Mouse (Mus musculus): ENCODE results near the gene Nup107. TPM values are rescaled to one million over a fixed set of nuclear protein-coding genes. Genes with fewer than 3 reads are reported as not detected.

Nup107 gene
- total and polyA plus RNA-seq, 3 experiments, result 47.7 to 97.0 (median 82.0) TPM

- no peak overlapping the region for H3K4me3 ChIP-seq (replicated peaks in 1 of 3; ENCODE audit: low read depth in 2 of 3, low read length in 2 of 3, poor library complexity in 1 of 3)
- H3K79me2 ChIP-seq (replicated peaks; ENCODE audit: control insufficient read depth, extremely low read depth, insufficient read depth, poor library complexity, severe bottlenecking), result no peaks in the 10 kb centered on the region
- no peaks in the 10 kb centered on the region for H3K9me3 ChIP-seq (replicated peaks; ENCODE audit: low read length)
- no peak overlapping the region for H3K9ac ChIP-seq (ENCODE audit: insufficient read depth, low read depth)
- H3K27me3 ChIP-seq (replicated peaks), result no peaks in the 10 kb centered on the region
- H3K36me3 ChIP-seq (replicated peaks in 1 of 2; ENCODE audit: control insufficient read depth in 1 of 2, insufficient read depth in 1 of 2, low read length in 1 of 2), result peaks cover 64 to 90% of the 10 kb centered on the region in 2 experiments
- H3K4me2 ChIP-seq (ENCODE audit: insufficient read depth, low read depth, poor library complexity, severe bottlenecking), result no peak overlapping the region
- no peak overlapping the region for H3K27ac ChIP-seq (ENCODE audit: insufficient read depth, low read depth)
- DNase-seq (ENCODE audit: extremely low read depth), result no peak
- dilution Hi-C loops (cut with MboI; ENCODE audit: extremely low pct_ligation_motif_present, extremely low pct_unique_long_range_greater_than_20kb, low sequenced_read_pairs), result no loop called here
- in situ Hi-C loops (cut with MboI; ENCODE audit: low pct_ligation_motif_present, low pct_unique_long_range_greater_than_20kb, low sequenced_read_pairs), result no loop called here
- H3K4me1 ChIP-seq (ENCODE audit: control insufficient read depth in 1 of 2, insufficient read depth in 2 of 2), result peaks cover 5 to 17% of the 10 kb centered on the region in 2 experiments; a peak in 1 of 4 replicates
- no peak for TF ChIP-seq NRF1 (IDR thresholded peaks at IDR 0.05; ENCODE audit: low read depth, low read length)
- no peak for TF ChIP-seq MXI1 (IDR thresholded peaks at IDR 0.05; ENCODE audit: low read depth, low read length)
- no peak for TF ChIP-seq TBP (conservative IDR thresholded peaks at IDR 0.05; ENCODE audit: low read depth, low read length)
- no peak for TF ChIP-seq MYC (IDR thresholded peaks at IDR 0.05; ENCODE audit: low read depth, low read length)
- no peak for TF ChIP-seq TCF12 (IDR thresholded peaks at IDR 0.05; ENCODE audit: low read depth, low read length)
- TF ChIP-seq SIN3A (IDR thresholded peaks at IDR 0.05; ENCODE audit: low read length), result no peak
- TF ChIP-seq ZNF384 (IDR thresholded peaks at IDR 0.05; ENCODE audit: low read depth, low read length), result no peak
- TF ChIP-seq MAX (IDR thresholded peaks at IDR 0.05; ENCODE audit: low read length), result no peak
- TF ChIP-seq JUN (IDR thresholded peaks at IDR 0.05; ENCODE audit: insufficient read depth, low read depth, low read length), result no peak
- no peak for TF ChIP-seq RAD21 (IDR thresholded peaks at IDR 0.05; ENCODE audit: low read depth, low read length)
- TF ChIP-seq MAFK (IDR thresholded peaks at IDR 0.05; ENCODE audit: insufficient replicate concordance, low read length), result no peak
- no peak for TF ChIP-seq POLR2AphosphoS2 (IDR thresholded peaks at IDR 0.05; ENCODE audit: low read depth, low read length)
- TF ChIP-seq PAX5 (IDR thresholded peaks at IDR 0.05; ENCODE audit: low read length), result no peak
- TF ChIP-seq USF1 (IDR thresholded peaks at IDR 0.05; ENCODE audit: low read depth, low read length), result no peak
- TF ChIP-seq SMC3 (IDR thresholded peaks at IDR 0.05; ENCODE audit: low read depth, low read length), result no peak
- no peak for TF ChIP-seq ETS1 (conservative IDR thresholded peaks at IDR 0.05; ENCODE audit: low read depth, low read length)
- no peak for TF ChIP-seq ZMIZ1 (IDR thresholded peaks at IDR 0.05; ENCODE audit: low read depth, low read length)
- TF ChIP-seq GABPA (IDR thresholded peaks at IDR 0.05; ENCODE audit: insufficient replicate concordance, low read depth, low read length), result no peak
Measured at GRCm38 (mm10) chr10:117776281-117777102, 16.0 kb downstream of the Nup107 start.

- no peak for TF ChIP-seq CTCF (conservative IDR thresholded peaks at IDR 0.05 in 1 of 2, IDR thresholded peaks at IDR 0.05 in 1 of 2; ENCODE audit: low read depth in 2 of 2, low read length in 2 of 2)
- Histone ChIP-seq H3K4me1 (ENCODE audit: control insufficient read depth in 1 of 2, insufficient read depth in 2 of 2) (peaks cover 0 to 8% of the 10 kb centered on the region in 2 experiments; a peak in 1 of 4 replicates), H3K4me2 (ENCODE audit: insufficient read depth, low read depth, poor library complexity, severe bottlenecking) (no peak overlapping the region), H3K27ac (ENCODE audit: insufficient read depth, low read depth) (no peak overlapping the region), H3K27me3 (replicated peaks) (no peaks in the 10 kb centered on the region), H3K79me2 (replicated peaks; ENCODE audit: control insufficient read depth, extremely low read depth, insufficient read depth, poor library complexity, severe bottlenecking) (no peaks in the 10 kb centered on the region), H3K4me3 (replicated peaks in 1 of 3; ENCODE audit: low read depth in 2 of 3, low read length in 2 of 3, poor library complexity in 1 of 3) (no peak overlapping the region), H3K9ac (ENCODE audit: insufficient read depth, low read depth) (no peak overlapping the region), H3K9me3 (replicated peaks; ENCODE audit: low read length) (no peaks in the 10 kb centered on the region), H3K36me3 (replicated peaks in 1 of 2; ENCODE audit: control insufficient read depth in 1 of 2, insufficient read depth in 1 of 2, low read length in 1 of 2) (peaks cover 61 to 90% of the 10 kb centered on the region in 2 experiments)
- in situ Hi-C loops (cut with MboI; ENCODE audit: low pct_ligation_motif_present, low pct_unique_long_range_greater_than_20kb, low sequenced_read_pairs) (no loop called here), dilution Hi-C loops (cut with MboI; ENCODE audit: extremely low pct_ligation_motif_present, extremely low pct_unique_long_range_greater_than_20kb, low sequenced_read_pairs) (no loop called here)
- no peak for DNase-seq (ENCODE audit: extremely low read depth)
Measured at GRCm38 (mm10) chr10:117775401-117776144, 16.9 kb downstream of the Nup107 start.

Measured in CH12.LX (cell line).